Mouse (Mus musculus): ENCODE data around the gene Cxadr.

- TF ChIP-seq CTCF (IDR thresholded peaks at IDR 0.05; ENCODE audit: low read depth, low read length) (no peak), GATA1 (IDR thresholded peaks at IDR 0.05; ENCODE audit: borderline replicate concordance, low read length) (no peak), GATA2 (IDR thresholded peaks at IDR 0.05; ENCODE audit: borderline replicate concordance, low read depth, low read length) (no peak), TAL1 (conservative IDR thresholded peaks at IDR 0.05; ENCODE audit: low read depth, low read length) (no peak), POLR2AphosphoS5 (IDR thresholded peaks at IDR 0.05; ENCODE audit: insufficient replicate concordance, low read depth, low read length) (no peak)
These were observed 21.0 kb upstream of the Cxadr start for GRCm38 (mm10) chr16:78280093-78280881.

All from G1E (cell line).